Comparison of ENCODE assay signal across 9 mouse cellular contexts in genomic region chr7:134026200-134027019, GRCm38 (mm10).
DNase-seq lines count a peak whose midpoint lies in the region; ATAC-seq and TF ChIP-seq lines count a peak whose summit lies in the region.
"Had no signal": no experiment of that assay in that cellular context is flagged by ENCODE, and none has a peak within 500 bp of the region (broad histone marks: within the 10 kb centered on the region; RNA-seq: fewer than 3 reads in every experiment).

No protein-coding gene starts in this region.

- no peak for TF ChIP-seq EP300 in heart, adult 2 months (IDR thresholded peaks at IDR 0.05; ENCODE audit: insufficient read depth, low read depth, low read length)

- no peak for TF ChIP-seq POLR2A in heart, adult 2 months (IDR thresholded peaks at IDR 0.05; ENCODE audit: insufficient read depth, low read depth, low read length)
- TF ChIP-seq POLR2A in testis, adult 2 months (IDR thresholded peaks at IDR 0.05; ENCODE audit: control insufficient read depth, low read depth, low read length) = no peak

- H3K4me2 ChIP-seq in embryonic facial prominence, embryonic 11.5 days (ENCODE audit: low read depth, low read length) = no peak overlapping the region
- no peak overlapping the region for H3K4me2 ChIP-seq in midbrain, embryonic 14.5 days (ENCODE audit: low read length)

- H3K27me3 ChIP-seq in embryonic facial prominence, embryonic 11.5 days (ENCODE audit: control insufficient read depth, insufficient read depth, low read length) = no peaks in the 10 kb centered on the region
- H3K27me3 ChIP-seq in heart, adult 2 months (ENCODE audit: control insufficient read depth, insufficient read depth, low read length) = no peaks in the 10 kb centered on the region
- H3K27me3 ChIP-seq in midbrain, embryonic 14.5 days (ENCODE audit: control insufficient read depth, insufficient read depth, low read length) = no peaks in the 10 kb centered on the region
- no peaks in the 10 kb centered on the region for H3K27me3 ChIP-seq in testis, adult 2 months (ENCODE audit: control insufficient read depth, insufficient read depth, low read length)
- H3K27me3 ChIP-seq: Patski had no signal

- no peak overlapping the region for H3K4me3 ChIP-seq in brown adipose tissue, adult 24 weeks (ENCODE audit: insufficient read depth, low read depth, low read length)
- no peak overlapping the region for H3K4me3 ChIP-seq in embryonic facial prominence, embryonic 11.5 days (ENCODE audit: low read depth, low read length)
- no peak overlapping the region for H3K4me3 ChIP-seq in heart, adult 2 months
- no peak overlapping the region for H3K4me3 ChIP-seq in midbrain, embryonic 14.5 days (replicated peaks; ENCODE audit: low read depth, low read length)
- no peak overlapping the region for H3K4me3 ChIP-seq in testis, adult 2 months (ENCODE audit: control insufficient read depth, low read depth, low read length)

- 48% methylated on average over 16 of the region's 16 CpGs for WGBS in embryonic facial prominence, embryonic 11.5 days
- WGBS in heart, adult 2 months = 27% methylated on average over 16 of the region's 16 CpGs
- WGBS in midbrain, embryonic 14.5 days = 34% methylated on average over 16 of the region's 16 CpGs

- TF ChIP-seq CTCF in heart, adult 2 months (IDR thresholded peaks at IDR 0.05) = no peak
- TF ChIP-seq CTCF in testis, adult 2 months (IDR thresholded peaks at IDR 0.05; ENCODE audit: control insufficient read depth, insufficient read depth, insufficient replicate concordance, low read depth, low read length) = no peak

- H3K9ac ChIP-seq in embryonic facial prominence, embryonic 11.5 days (replicated peaks; ENCODE audit: low read length) = no peak overlapping the region
- no peak overlapping the region for H3K9ac ChIP-seq in heart, adult 2 months (ENCODE audit: low read depth, low read length)
- H3K9ac ChIP-seq in midbrain, embryonic 14.5 days (replicated peaks; ENCODE audit: low read length) = no peak overlapping the region

- no peaks in the 10 kb centered on the region for H3K79me2 ChIP-seq in heart, adult 2 months (replicated peaks; ENCODE audit: control insufficient read depth, insufficient read depth, low read length)

- no peaks in the 10 kb centered on the region for H3K36me3 ChIP-seq in embryonic facial prominence, embryonic 11.5 days (replicated peaks; ENCODE audit: control insufficient read depth, insufficient read depth, low read depth, low read length)
- H3K36me3 ChIP-seq in heart, adult 2 months (ENCODE audit: control insufficient read depth, insufficient read depth, low read length) = no peaks in the 10 kb centered on the region
- H3K36me3 ChIP-seq in midbrain, embryonic 14.5 days (ENCODE audit: control insufficient read depth, insufficient read depth, low read length) = no peaks in the 10 kb centered on the region
- no peaks in the 10 kb centered on the region for H3K36me3 ChIP-seq in testis, adult 2 months (ENCODE audit: control insufficient read depth, insufficient read depth, low read length)

- peaks cover 15% of the 10 kb centered on the region for H3K4me1 ChIP-seq in brown adipose tissue, adult 24 weeks (ENCODE audit: control insufficient read depth, insufficient read depth, insufficient read length, low read length)
- H3K4me1 ChIP-seq in embryonic facial prominence, embryonic 11.5 days (ENCODE audit: control insufficient read depth, insufficient read depth, low read length) = no peaks in the 10 kb centered on the region
- H3K4me1 ChIP-seq in heart, adult 2 months (ENCODE audit: control insufficient read depth, insufficient read depth, low read length) = peaks cover 3% of the 10 kb centered on the region
- peaks cover 14% of the 10 kb centered on the region for H3K4me1 ChIP-seq in midbrain, embryonic 14.5 days (ENCODE audit: control insufficient read depth, insufficient read depth, low read length)
- H3K4me1 ChIP-seq in testis, adult 2 months (ENCODE audit: control insufficient read depth, insufficient read depth, low read length) = peaks cover 6% of the 10 kb centered on the region; the same call in 1 of the 2 replicates

- ATAC-seq in embryonic facial prominence, embryonic 11.5 days (replicated peaks; ENCODE audit: insufficient number of reproducible peaks, low FRiP score, low TSS enrichment, low read depth) = no peak
- no peak for ATAC-seq in midbrain, embryonic 14.5 days (ENCODE audit: low FRiP score, low TSS enrichment)
- ATAC-seq: Patski had no signal

- H3K27ac ChIP-seq in brown adipose tissue, adult 24 weeks (replicated peaks; ENCODE audit: low read depth, low read length) = 0 out of 2 replicates have a peak overlapping the region, but pooled peaks have one; percentile 2
- H3K27ac ChIP-seq in embryonic facial prominence, embryonic 11.5 days (replicated peaks; ENCODE audit: low read depth, low read length) = no peak overlapping the region
- no peak overlapping the region for H3K27ac ChIP-seq in heart, adult 2 months
- peak overlapping the region; percentile 9; the same call in 1 of the 2 replicates for H3K27ac ChIP-seq in midbrain, embryonic 14.5 days (replicated peaks; ENCODE audit: low read depth, low read length)
- H3K27ac ChIP-seq in testis, adult 2 months (ENCODE audit: control insufficient read depth, insufficient read depth, low read depth, low read length) = peak overlapping the region; percentile 72

- no peaks in the 10 kb centered on the region for H3K9me3 ChIP-seq in embryonic facial prominence, embryonic 11.5 days (replicated peaks; ENCODE audit: control insufficient read depth, low read length)
- no peaks in the 10 kb centered on the region for H3K9me3 ChIP-seq in midbrain, embryonic 14.5 days (ENCODE audit: control insufficient read depth, low read length)

- intact Hi-C loops in heart, adult 2 months (cut with DNase I) = no loop called here
- intact Hi-C loops in left cerebral cortex, postnatal 4 days (cut with DNase I) = no loop called here

- DNase-seq in embryonic facial prominence, embryonic 11.5 days (ENCODE audit: low spot score) = peak; percentile 57
- peak; percentile 61 to 74 for DNase-seq in heart, adult 2 months
- DNase-seq in kidney, adult 8-10 months = peak; percentile 13 to 23
- DNase-seq in left cerebral cortex, postnatal 4 days = peak; percentile 75
- peak; percentile 66 for DNase-seq in midbrain, embryonic 14.5 days
- no peak for DNase-seq in spleen, postnatal 10 days (ENCODE audit: low spot score in 2 of 2)

Comparison
In these comparisons a context has a peak if more than half of its experiments do, and no peak if none do; other contexts are left out.
1. H3K27ac ChIP-seq: peak in brown adipose tissue, adult 24 weeks (single experiment), midbrain, embryonic 14.5 days (single experiment) and testis, adult 2 months (single experiment); none in embryonic facial prominence, embryonic 11.5 days (single experiment) and heart, adult 2 months (single experiment).
2. DNase-seq: peak in embryonic facial prominence, embryonic 11.5 days (single experiment), heart, adult 2 months (2 of 2), kidney, adult 8-10 months (2 of 2), left cerebral cortex, postnatal 4 days (single experiment) and midbrain, embryonic 14.5 days (single experiment); none in spleen, postnatal 10 days (0 of 2).